8 mouse cellular contexts compared by ENCODE assay signal in genomic region chr2:173426191-173427065, GRCm38 (mm10).
DNase-seq lines count a peak whose midpoint lies in the region; ATAC-seq lines count a peak whose summit lies in the region.

No protein-coding gene starts in this region.

- peak overlapping the region; percentile 13; the same call in 1 of the 2 replicates for H3K27ac ChIP-seq in heart, embryonic 10.5 days
- H3K27ac ChIP-seq in neural tube, embryonic 13.5 days (replicated peaks) = 0 out of 2 replicates have a peak overlapping the region, but pooled peaks have one; percentile 14
- H3K27ac ChIP-seq in neural tube, embryonic 15.5 days (replicated peaks) = no peak overlapping the region
- no peak overlapping the region for H3K27ac ChIP-seq in liver, embryonic 16.5 days (ENCODE audit: low read length)

- no peak overlapping the region for H3K9ac ChIP-seq in neural tube, embryonic 13.5 days
- H3K9ac ChIP-seq in neural tube, embryonic 15.5 days (replicated peaks) = no peak overlapping the region
- H3K9ac ChIP-seq in liver, embryonic 16.5 days (ENCODE audit: low read depth, low read length) = no peak overlapping the region

- peak; percentile 40; the same call in 1 of the 2 replicates for ATAC-seq in neural tube, embryonic 13.5 days (ENCODE audit: low read depth)
- no peak for ATAC-seq in neural tube, embryonic 15.5 days (ENCODE audit: low FRiP score)
- ATAC-seq in liver, embryonic 16.5 days (ENCODE audit: low read depth) = peak; percentile 35; the same call in 1 of the 2 replicates

- peaks cover 9% of the 10 kb centered on the region; the same call in 1 of the 2 replicates for H3K4me1 ChIP-seq in heart, embryonic 10.5 days
- H3K4me1 ChIP-seq in neural tube, embryonic 13.5 days (replicated peaks) = peaks cover 9% of the 10 kb centered on the region; the same call in 1 of the 2 replicates
- no peaks in the 10 kb centered on the region for H3K4me1 ChIP-seq in neural tube, embryonic 15.5 days
- no peaks in the 10 kb centered on the region for H3K4me1 ChIP-seq in liver, embryonic 16.5 days (ENCODE audit: control insufficient read depth, low read depth, low read length)

- H3K9me3 ChIP-seq in heart, embryonic 10.5 days = no peaks in the 10 kb centered on the region
- no peaks in the 10 kb centered on the region for H3K9me3 ChIP-seq in neural tube, embryonic 13.5 days
- no peaks in the 10 kb centered on the region for H3K9me3 ChIP-seq in neural tube, embryonic 15.5 days (replicated peaks)
- no peaks in the 10 kb centered on the region for H3K9me3 ChIP-seq in liver, embryonic 16.5 days (replicated peaks; ENCODE audit: control insufficient read depth, low read length)

- DNase-seq in heart, embryonic 10.5 days (ENCODE audit: low spot score) = no peak
- no peak for DNase-seq in heart, postnatal 36 days
- peak; percentile 63 for DNase-seq in thymus, postnatal 4 days
- DNase-seq in cerebellum, postnatal 4 days (ENCODE audit: low spot score in 2 of 2) = no peak
- DNase-seq in adrenal gland, adult 18-20 months (ENCODE audit: low spot score in 2 of 2) = no peak

- WGBS in heart, embryonic 10.5 days = 62% methylated on average over 16 of the region's 16 CpGs
- 60% methylated on average over 16 of the region's 16 CpGs for WGBS in neural tube, embryonic 13.5 days
- WGBS in neural tube, embryonic 15.5 days = 61% methylated on average over 16 of the region's 16 CpGs
- 45% methylated on average over 16 of the region's 16 CpGs for WGBS in liver, embryonic 16.5 days (ENCODE audit: insufficient replicate concordance)

- H3K27me3 ChIP-seq in heart, embryonic 10.5 days (ENCODE audit: insufficient read depth, poor library complexity, severe bottlenecking) = peaks cover 14% of the 10 kb centered on the region; the same call in 1 of the 2 replicates
- H3K27me3 ChIP-seq in neural tube, embryonic 13.5 days = no peaks in the 10 kb centered on the region
- no peaks in the 10 kb centered on the region for H3K27me3 ChIP-seq in neural tube, embryonic 15.5 days (replicated peaks)
- no peaks in the 10 kb centered on the region for H3K27me3 ChIP-seq in liver, embryonic 16.5 days (ENCODE audit: control insufficient read depth, insufficient read depth, low read depth, low read length)

- no peak overlapping the region for H3K4me3 ChIP-seq in heart, embryonic 10.5 days
- H3K4me3 ChIP-seq in neural tube, embryonic 13.5 days = no peak overlapping the region
- no peak overlapping the region for H3K4me3 ChIP-seq in neural tube, embryonic 15.5 days (replicated peaks)
- H3K4me3 ChIP-seq in liver, embryonic 16.5 days (ENCODE audit: low read depth, low read length) = no peak overlapping the region

- intact Hi-C loops in heart, postnatal 36 days (cut with DNase I) = no loop called here

- no peaks in the 10 kb centered on the region for H3K36me3 ChIP-seq in heart, embryonic 10.5 days
- no peaks in the 10 kb centered on the region for H3K36me3 ChIP-seq in neural tube, embryonic 13.5 days
- H3K36me3 ChIP-seq in neural tube, embryonic 15.5 days = no peaks in the 10 kb centered on the region
- H3K36me3 ChIP-seq in liver, embryonic 16.5 days (ENCODE audit: control insufficient read depth, insufficient read depth) = no peaks in the 10 kb centered on the region

- no peak overlapping the region for H3K4me2 ChIP-seq in neural tube, embryonic 13.5 days
- no peak overlapping the region for H3K4me2 ChIP-seq in neural tube, embryonic 15.5 days
- H3K4me2 ChIP-seq in liver, embryonic 16.5 days (ENCODE audit: low read depth, low read length) = no peak overlapping the region

Comparison
In these comparisons a context has a peak if more than half of its experiments do, and no peak if none do; other contexts are left out.
1. H3K27ac ChIP-seq: peak in heart, embryonic 10.5 days (single experiment) and neural tube, embryonic 13.5 days (single experiment); none in neural tube, embryonic 15.5 days (single experiment) and liver, embryonic 16.5 days (single experiment).